Mouse (Mus musculus) gastrocnemius, postnatal 4 days (tissue): ENCODE measurements at regions not wholly inside any gene's neighbourhood (a gene's known extent, or its start where the extent isn't known, plus 50 kb on each side); places are given as distances from the start of the nearest gene placed in this dataset.
"Not testable (repeated sequence)": the region's sequence is repeated elsewhere in the genome, so short reads cannot be mapped to it uniquely, and the experiment has no call there.

Experiments
- DNase-seq, 2 experiments: peaks; one replicate each; pipeline ENCODE4 v3.0.0; 2021 to 2022; ENCODE audit warnings: low spot score in 2 of 2, mixed read lengths in 2 of 2

- DNase-seq: no peak
These were observed 419.0 kb upstream of the N6amt1 start for GRCm38 (mm10) chr16:86934989-86935388.

- DNase-seq: peak; percentile 24 to 59
These were observed 421.2 kb upstream of the N6amt1 start for GRCm38 (mm10) chr16:86932765-86933164.

- DNase-seq: no peak
These were observed 455.8 kb upstream of the N6amt1 start for GRCm38 (mm10) chr16:86897967-86898710.

GRCm38 (mm10) chr16:86894982-86895381 is 459.0 kb upstream of the N6amt1 start:
- no peak for DNase-seq

- DNase-seq: no peak
These were observed 459.7 kb upstream of the N6amt1 start for GRCm38 (mm10) chr16:86894333-86894732.

GRCm38 (mm10) chr16:86888421-86888820 is 465.6 kb upstream of the N6amt1 start:
- no peak for DNase-seq

- DNase-seq: no peak
These were observed 466.4 kb upstream of the N6amt1 start for GRCm38 (mm10) chr16:86887605-86888004.

- no peak for DNase-seq
These were observed 470.1 kb upstream of the N6amt1 start for GRCm38 (mm10) chr16:86883862-86884261.

- DNase-seq: peak in 1 of 2 experiments; percentile 42
These were observed 471.5 kb upstream of the N6amt1 start for GRCm38 (mm10) chr16:86882529-86882928.

GRCm38 (mm10) chr16:86881583-86881982 is 472.4 kb upstream of the N6amt1 start:
- DNase-seq: peak in 1 of 2 experiments; percentile 20

- no peak for DNase-seq
These were observed 493.2 kb upstream of the N6amt1 start for GRCm38 (mm10) chr16:86860828-86861227.

- DNase-seq: no peak
These were observed 498.1 kb upstream of the N6amt1 start for GRCm38 (mm10) chr16:86855891-86856290.

GRCm38 (mm10) chr16:86855312-86855711 is 498.7 kb upstream of the N6amt1 start:
- DNase-seq: no peak

GRCm38 (mm10) chr16:86853398-86853797 is 500.6 kb upstream of the N6amt1 start:
- DNase-seq: no peak

GRCm38 (mm10) chr16:86838457-86839337 is 515.3 kb upstream of the N6amt1 start:
- DNase-seq: no peak

GRCm38 (mm10) chr16:86827645-86828044 is 526.3 kb upstream of the N6amt1 start:
- no peak for DNase-seq

GRCm38 (mm10) chr16:86826641-86827040 is 527.3 kb upstream of the N6amt1 start:
- no peak for DNase-seq

- DNase-seq: no peak
These were observed 530.5 kb upstream of the N6amt1 start for GRCm38 (mm10) chr16:86823496-86823895.

GRCm38 (mm10) chr16:86821586-86821985 is 532.4 kb upstream of the N6amt1 start:
- DNase-seq: no peak

GRCm38 (mm10) chr16:86818639-86819038 is 535.3 kb upstream of the N6amt1 start:
- not testable (repeated sequence) for DNase-seq

GRCm38 (mm10) chr16:86816763-86817593 is 537.0 kb upstream of the N6amt1 start:
- DNase-seq: no peak
